Mouse (Mus musculus): ENCODE results near the gene Fam69a.
"Not testable (repeated sequence)": the region's sequence is repeated elsewhere in the genome, so short reads cannot be mapped to it uniquely, and the experiment has no call there.

Fam69a gene

GRCm38 (mm10) chr5:107982016-107982415, 4.9 kb downstream of the Fam69a start:
- no peak for DNase-seq (ENCODE audit: extremely low read depth, low read depth)

GRCm38 (mm10) chr5:107979901-107980300, 7.0 kb downstream of the Fam69a start:
- peak; percentile 79 for DNase-seq (ENCODE audit: extremely low read depth, low read depth)

DNA sequence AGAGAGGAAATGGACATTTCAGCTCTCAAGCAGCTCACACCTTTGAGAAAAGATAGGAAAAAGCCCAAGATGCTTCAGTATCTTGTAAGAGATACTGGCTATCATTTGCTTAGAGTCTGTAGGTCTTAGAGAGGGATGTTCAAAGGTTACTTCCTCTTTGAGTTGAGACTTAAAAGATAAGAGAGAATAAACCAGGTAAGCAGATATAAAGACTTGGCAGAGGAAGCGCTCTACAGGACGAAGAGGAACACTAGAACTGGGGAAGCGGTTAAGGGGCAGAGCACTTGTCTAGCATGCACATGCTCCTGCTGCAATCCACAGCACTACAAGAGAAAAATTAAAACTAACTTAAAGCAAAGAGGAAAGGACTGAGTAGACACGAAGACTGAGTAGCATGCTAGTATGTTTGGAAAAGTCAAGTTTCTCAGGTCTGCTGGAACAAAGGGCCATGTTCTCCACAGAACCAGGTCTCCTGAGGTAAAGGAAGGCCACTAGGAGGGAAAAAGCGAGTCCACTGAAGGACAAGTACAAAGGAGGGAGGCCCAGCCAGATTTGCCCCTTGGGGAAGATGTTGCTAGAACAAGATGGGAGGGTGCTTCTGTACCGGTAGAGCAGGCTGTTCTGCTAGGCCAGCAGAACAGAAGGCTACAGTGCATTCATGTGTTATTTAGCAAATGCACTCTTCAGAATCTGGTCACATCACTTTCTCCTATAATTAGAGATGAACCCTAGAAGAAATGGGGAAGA, 8.4 kb downstream of the Fam69a start:
- peak; percentile 84 for DNase-seq (ENCODE audit: extremely low read depth, low read depth)

GRCm38 (mm10) chr5:107977640-107978288, 9.1 kb downstream of the Fam69a start:
- DNase-seq (ENCODE audit: extremely low read depth, low read depth), result no peak

DNA sequence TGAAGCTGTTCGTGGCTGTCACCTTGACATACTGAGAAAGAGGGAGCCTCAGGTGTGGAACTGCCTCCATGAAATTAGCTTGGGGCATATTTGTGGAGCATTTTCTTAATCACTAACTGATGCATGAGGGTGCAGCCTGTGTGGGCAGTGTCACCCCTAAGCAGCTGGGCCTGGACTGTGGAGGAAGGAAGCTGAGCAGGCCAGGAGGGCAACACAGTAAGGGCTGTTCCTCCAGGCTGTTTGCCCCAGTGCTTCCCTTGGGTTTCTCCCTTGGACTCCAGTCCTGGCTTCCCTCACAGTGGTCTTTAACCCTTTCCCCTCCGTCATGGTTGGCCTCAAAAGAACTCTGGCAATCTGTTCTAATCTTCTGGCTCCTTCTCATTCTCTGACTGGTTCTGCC, 13.6 kb downstream of the Fam69a start:
- DNase-seq (ENCODE audit: extremely low read depth, low read depth), result no peak

- peak; percentile 70 for DNase-seq (ENCODE audit: extremely low read depth, low read depth)
Observed at GRCm38 (mm10) chr5:107972444-107973272, 14.2 kb downstream of the Fam69a start.

- DNase-seq (ENCODE audit: extremely low read depth, low read depth), result no peak
Observed at GRCm38 (mm10) chr5:107971069-107971468, 15.8 kb downstream of the Fam69a start.

DNA sequence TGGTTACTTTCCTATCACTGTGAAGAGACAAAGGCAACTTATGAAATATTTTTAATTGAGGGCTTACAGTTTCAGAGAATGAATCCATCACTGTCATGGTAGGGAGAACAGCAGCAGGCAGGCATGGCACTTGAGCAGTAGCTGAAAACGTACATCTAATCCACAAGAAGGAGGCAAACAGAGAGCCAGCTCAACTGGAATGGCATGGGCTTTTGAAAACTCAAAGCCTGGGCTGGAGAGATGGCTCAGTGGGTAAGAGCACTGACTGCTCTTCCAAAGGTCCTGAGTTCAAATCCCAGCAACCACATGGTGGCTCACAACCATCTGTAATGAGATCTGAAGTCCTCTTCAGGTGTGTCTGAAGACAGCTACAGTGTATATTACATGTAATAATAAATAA, 17.1 kb downstream of the Fam69a start:
- not testable (repeated sequence) for DNase-seq (ENCODE audit: extremely low read depth, low read depth)

DNA sequence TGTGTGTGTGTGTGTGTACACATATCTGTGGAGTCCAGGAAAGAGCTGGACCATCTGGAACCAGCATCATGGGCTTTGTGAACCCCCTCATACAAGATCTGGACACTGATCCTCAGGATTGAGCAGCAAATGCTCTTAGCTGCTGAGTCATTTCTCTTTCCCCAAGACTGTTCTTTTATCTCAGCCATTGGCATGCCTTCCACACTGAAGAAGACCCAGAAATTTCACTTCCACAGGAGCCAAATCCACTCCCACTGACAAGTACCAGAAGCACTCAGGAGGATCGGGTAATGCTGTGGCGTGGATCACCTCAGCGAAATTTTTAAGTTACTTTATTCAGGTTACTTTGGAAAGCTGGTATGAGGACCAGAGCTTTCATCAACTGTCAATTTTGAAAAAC, 18.8 kb downstream of the Fam69a start:
- DNase-seq (ENCODE audit: extremely low read depth, low read depth), result no peak

- no peak for DNase-seq (ENCODE audit: extremely low read depth, low read depth)
Observed at GRCm38 (mm10) chr5:107966841-107967457, 19.9 kb downstream of the Fam69a start.

DNA sequence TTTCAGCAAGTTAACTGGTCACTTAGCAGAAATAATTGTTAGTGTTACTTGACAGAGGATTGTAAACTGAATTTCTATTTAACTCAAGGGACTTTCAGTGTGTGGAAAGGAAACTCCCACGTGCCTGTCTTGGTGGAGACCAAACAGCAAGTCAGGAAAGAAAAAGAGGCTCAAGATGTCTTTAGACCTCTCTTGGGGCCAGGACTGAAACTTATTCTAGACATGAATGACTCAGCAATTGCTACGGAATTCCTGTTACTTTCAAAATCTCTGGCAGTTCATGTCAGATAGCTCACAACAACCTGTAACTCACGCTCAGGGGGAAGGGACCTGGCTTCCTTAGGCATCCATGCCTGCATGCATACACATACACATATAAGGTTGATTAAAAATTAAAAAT, 20.7 kb downstream of the Fam69a start:
- no peak for DNase-seq (ENCODE audit: extremely low read depth, low read depth)

DNA sequence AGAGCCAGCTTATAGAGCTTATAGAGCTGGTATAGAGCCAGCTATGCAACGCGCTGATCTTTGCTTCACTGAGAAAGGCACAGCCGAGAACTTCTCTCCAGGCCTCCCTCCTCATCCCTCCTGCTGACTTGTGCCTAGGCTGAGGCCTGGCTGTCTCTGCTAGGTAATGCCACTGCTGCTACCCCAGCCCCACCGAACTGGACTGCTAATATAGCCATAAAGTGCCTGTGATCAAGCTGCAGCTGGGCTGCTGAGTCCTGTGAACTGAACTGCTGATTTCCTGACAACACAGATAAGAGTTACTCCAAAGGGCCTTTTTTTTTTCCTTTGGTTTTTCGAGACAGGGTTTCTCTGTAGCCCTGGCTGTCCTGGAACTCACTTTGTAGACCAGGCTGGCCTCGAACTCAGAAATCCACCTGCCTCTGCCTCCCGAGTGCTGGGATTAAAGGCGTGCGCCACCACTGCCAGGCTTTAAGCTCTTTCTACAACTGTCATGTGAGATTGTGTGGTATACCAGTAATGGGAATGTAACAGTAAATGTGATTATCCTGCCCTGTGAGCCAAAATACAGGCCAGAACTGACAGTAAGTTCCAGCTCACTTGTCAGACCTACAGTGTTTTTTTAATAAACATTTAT, 21.4 kb downstream of the Fam69a start:
- peak; percentile 63 for DNase-seq (ENCODE audit: extremely low read depth, low read depth)

GRCm38 (mm10) chr5:107964031-107964758, 22.7 kb downstream of the Fam69a start:
- no peak for DNase-seq (ENCODE audit: extremely low read depth, low read depth)

- no peak for DNase-seq (ENCODE audit: extremely low read depth, low read depth)
Observed at GRCm38 (mm10) chr5:107961438-107962251, 25.2 kb downstream of the Fam69a start.

GRCm38 (mm10) chr5:107960532-107961202, 26.2 kb downstream of the Fam69a start:
- DNase-seq (ENCODE audit: extremely low read depth, low read depth), result peak; percentile 87

DNA sequence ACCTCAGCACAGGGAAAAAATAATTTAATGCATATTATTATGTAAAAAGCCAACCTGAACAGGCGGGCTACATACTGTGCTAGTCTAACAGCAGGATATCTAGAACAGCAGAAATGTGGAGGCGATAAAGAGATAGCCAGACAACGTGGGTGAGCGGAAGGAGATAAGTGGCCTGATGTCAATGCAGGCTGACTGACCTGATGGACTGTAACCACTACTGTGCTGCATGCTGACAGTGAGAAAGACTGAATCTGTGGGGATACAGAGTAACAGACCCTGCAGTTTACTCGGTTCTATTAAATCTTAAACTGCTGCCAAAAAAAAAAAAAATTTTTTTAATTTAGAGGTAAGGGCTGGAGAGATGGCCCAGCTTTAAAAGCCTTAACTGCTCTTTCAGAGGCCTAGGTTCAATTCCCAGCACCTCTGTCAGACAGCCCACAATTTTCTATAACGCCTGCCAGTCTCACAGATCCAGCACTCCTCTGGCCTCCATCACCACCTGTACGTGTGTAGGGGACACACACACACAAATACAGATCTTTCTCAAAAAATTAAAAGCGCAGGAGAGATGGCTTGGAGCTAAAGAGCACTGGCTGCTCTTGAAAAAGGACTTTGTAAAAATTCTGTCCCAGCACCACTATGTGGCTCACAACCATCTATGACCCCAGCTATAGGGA, 27.1 kb downstream of the Fam69a start:
- peak; percentile 62 for DNase-seq (ENCODE audit: extremely low read depth, low read depth)

- DNase-seq (ENCODE audit: extremely low read depth, low read depth), result peak; percentile 59
Observed at GRCm38 (mm10) chr5:107950643-107951042, 36.2 kb downstream of the Fam69a start.

DNA sequence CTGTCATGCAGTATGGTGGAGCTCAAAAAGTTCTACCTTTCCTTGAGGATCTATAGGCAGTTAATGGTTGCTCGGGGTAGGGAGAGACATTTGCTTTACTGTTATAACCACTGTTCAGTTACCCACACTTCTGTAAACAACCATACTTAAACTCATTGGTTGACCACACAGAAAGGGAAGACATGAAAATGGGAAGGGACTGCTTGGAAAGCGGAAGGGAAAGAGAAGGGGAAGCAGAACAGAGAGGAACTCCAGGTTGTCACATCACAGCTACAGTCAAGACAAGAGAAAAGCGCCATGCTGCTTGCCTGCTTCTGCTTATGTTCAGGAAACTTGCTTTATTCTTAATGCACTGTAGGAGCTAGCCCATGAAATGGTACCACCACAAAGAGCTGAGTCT, 37.3 kb downstream of the Fam69a start:
- DNase-seq (ENCODE audit: extremely low read depth, low read depth), result no peak

DNA sequence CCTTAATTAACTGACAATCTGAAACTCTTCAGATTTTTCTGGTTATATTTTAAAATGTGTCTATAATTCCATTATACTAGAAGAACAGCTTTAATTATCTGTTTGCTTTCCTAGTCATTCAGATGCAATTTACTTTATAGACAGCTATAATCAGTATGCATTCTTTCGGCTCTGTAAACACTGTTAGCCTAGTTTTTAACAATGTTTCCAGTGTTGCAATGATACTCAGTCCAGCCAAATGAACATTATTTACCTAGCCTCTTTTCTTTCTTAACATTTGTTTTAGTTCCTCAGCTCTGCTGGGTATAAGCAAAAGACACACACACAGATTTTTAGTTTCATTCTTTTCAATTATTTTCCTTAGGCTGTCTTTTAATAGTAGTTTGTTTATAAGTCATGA, 38.0 kb downstream of the Fam69a start:
- DNase-seq (ENCODE audit: extremely low read depth, low read depth), result no peak
